Comparison of ENCODE assay signal across 8 mouse cellular contexts in genomic region chr12:81140594-81141328, GRCm38 (mm10).
DNase-seq lines count a peak whose midpoint lies in the region; ATAC-seq lines count a peak whose summit lies in the region.

No protein-coding gene starts in this region.

- 22% methylated on average over 8 of the region's 9 CpGs for WGBS in forebrain, embryonic 15.5 days
- WGBS in neural tube, embryonic 11.5 days = 45% methylated on average over 9 of the region's 9 CpGs
- 42% methylated on average over 9 of the region's 9 CpGs for WGBS in kidney, embryonic 15.5 days

- DNase-seq in retina, postnatal 1 day = peak; percentile 68
- no peak for DNase-seq in retina, embryonic 14.5 days (ENCODE audit: low spot score)
- DNase-seq in left cerebral cortex, adult 11 months (ENCODE audit: low spot score) = peak; percentile 42
- peak; percentile 25 for DNase-seq in neural tube, embryonic 11.5 days (ENCODE audit: low spot score)
- DNase-seq in MN1 (ENCODE audit: low spot score) = no peak
- DNase-seq in cerebellum, adult 11-12 months = no peak

- H3K27me3 ChIP-seq in forebrain, embryonic 15.5 days = no peaks in the 10 kb centered on the region
- no peaks in the 10 kb centered on the region for H3K27me3 ChIP-seq in neural tube, embryonic 11.5 days (ENCODE audit: control insufficient read depth, insufficient read depth, low read length)
- peaks cover 40% of the 10 kb centered on the region for H3K27me3 ChIP-seq in kidney, embryonic 15.5 days

- no peaks in the 10 kb centered on the region for H3K9me3 ChIP-seq in forebrain, embryonic 15.5 days
- H3K9me3 ChIP-seq in neural tube, embryonic 11.5 days (ENCODE audit: control insufficient read depth, low read length) = no peaks in the 10 kb centered on the region
- H3K9me3 ChIP-seq in kidney, embryonic 15.5 days (replicated peaks) = no peaks in the 10 kb centered on the region

- H3K27ac ChIP-seq in forebrain, embryonic 15.5 days (replicated peaks) = no peak overlapping the region
- H3K27ac ChIP-seq in neural tube, embryonic 11.5 days (ENCODE audit: low read depth, low read length) = 0 out of 2 replicates have a peak overlapping the region, but pooled peaks have one; percentile 31
- H3K27ac ChIP-seq in kidney, embryonic 15.5 days = no peak overlapping the region

- no peak overlapping the region for H3K4me3 ChIP-seq in forebrain, embryonic 15.5 days
- H3K4me3 ChIP-seq in neural tube, embryonic 11.5 days (ENCODE audit: low read depth, low read length) = no peak overlapping the region
- H3K4me3 ChIP-seq in kidney, embryonic 15.5 days (replicated peaks) = no peak overlapping the region

- H3K36me3 ChIP-seq in forebrain, embryonic 15.5 days = no peaks in the 10 kb centered on the region
- H3K36me3 ChIP-seq in neural tube, embryonic 11.5 days (ENCODE audit: control insufficient read depth, insufficient read depth, low read length) = no peaks in the 10 kb centered on the region
- H3K36me3 ChIP-seq in kidney, embryonic 15.5 days = no peaks in the 10 kb centered on the region

- 0 out of 2 replicates have a peak, but pooled peaks have one; percentile 46 for ATAC-seq in forebrain, embryonic 15.5 days (replicated peaks)
- ATAC-seq in neural tube, embryonic 11.5 days (ENCODE audit: insufficient read depth, low FRiP score, low TSS enrichment) = 0 out of 2 replicates have a peak, but pooled peaks have one; percentile 50
- ATAC-seq in kidney, embryonic 15.5 days (replicated peaks; ENCODE audit: low FRiP score) = no peak

- no peak overlapping the region for H3K9ac ChIP-seq in forebrain, embryonic 15.5 days (replicated peaks)
- no peak overlapping the region for H3K9ac ChIP-seq in neural tube, embryonic 11.5 days (ENCODE audit: low read length)
- H3K9ac ChIP-seq in kidney, embryonic 15.5 days = no peak overlapping the region

- peaks cover 13% of the 10 kb centered on the region for H3K4me1 ChIP-seq in forebrain, embryonic 15.5 days
- peaks cover 4% of the 10 kb centered on the region; the same call in 1 of the 2 replicates for H3K4me1 ChIP-seq in neural tube, embryonic 11.5 days (ENCODE audit: control insufficient read depth, insufficient read depth, low read length)
- H3K4me1 ChIP-seq in kidney, embryonic 15.5 days = peaks cover 6% of the 10 kb centered on the region; the same call in 1 of the 2 replicates

- H3K4me2 ChIP-seq in forebrain, embryonic 15.5 days (replicated peaks) = no peak overlapping the region
- H3K4me2 ChIP-seq in neural tube, embryonic 11.5 days (ENCODE audit: low read depth) = no peak overlapping the region
- no peak overlapping the region for H3K4me2 ChIP-seq in kidney, embryonic 15.5 days

Comparison
In these comparisons a context has a peak if more than half of its experiments do, and no peak if none do; other contexts are left out.
1. DNase-seq: peak in retina, postnatal 1 day (single experiment), left cerebral cortex, adult 11 months (single experiment) and neural tube, embryonic 11.5 days (single experiment); none in retina, embryonic 14.5 days (single experiment), MN1 (single experiment) and cerebellum, adult 11-12 months (single experiment).